Mouse (Mus musculus): ENCODE data around the gene Ano10. TPM values are rescaled to one million over a fixed set of nuclear protein-coding genes. Genes with fewer than 3 reads are reported as not detected.
A peak's percentile ranks its signal among the peaks of the same experiment; 100 is the strongest.

The Ano10 gene
- polyA plus RNA-seq, 1 experiment, result 42.2 TPM

GRCm38 (mm10) chr9:122311051-122311760 lies 17.0 kb upstream of the Ano10 start:
- Histone ChIP-seq H3K27ac (replicated peaks; ENCODE audit: low read depth, low read length) (0 out of 2 replicates have a peak overlapping the region, but pooled peaks have one; percentile 13), H3K4me1 (ENCODE audit: control insufficient read depth, insufficient read depth, insufficient read length, low read length) (no peaks in the 10 kb centered on the region), H3K4me3 (ENCODE audit: insufficient read depth, low read depth, low read length) (peak overlapping the region; percentile 93; the same call in 1 of the 2 replicates)

GRCm38 (mm10) chr9:122310613-122311049 lies 16.4 kb upstream of the Ano10 start:
- Histone ChIP-seq H3K4me3 (ENCODE audit: insufficient read depth, low read depth, low read length) (peak overlapping the region; percentile 93), H3K27ac (replicated peaks; ENCODE audit: low read depth, low read length) (peak overlapping the region; percentile 85), H3K4me1 (ENCODE audit: control insufficient read depth, insufficient read depth, insufficient read length, low read length) (no peaks in the 10 kb centered on the region)

GRCm38 (mm10) chr9:122309013-122309980 lies 15.1 kb upstream of the Ano10 start:
- Histone ChIP-seq H3K4me1 (ENCODE audit: control insufficient read depth, insufficient read depth, insufficient read length, low read length) (no peaks in the 10 kb centered on the region), H3K4me3 (ENCODE audit: insufficient read depth, low read depth, low read length) (no peak overlapping the region), H3K27ac (replicated peaks; ENCODE audit: low read depth, low read length) (no peak overlapping the region)

GRCm38 (mm10) chr9:122305302-122305701 lies 11.1 kb upstream of the Ano10 start:
- Histone ChIP-seq H3K4me1 (ENCODE audit: control insufficient read depth, insufficient read depth, insufficient read length, low read length) (no peaks in the 10 kb centered on the region), H3K27ac (replicated peaks; ENCODE audit: low read depth, low read length) (no peak overlapping the region), H3K4me3 (ENCODE audit: insufficient read depth, low read depth, low read length) (no peak overlapping the region)

- Histone ChIP-seq H3K4me3 (ENCODE audit: insufficient read depth, low read depth, low read length) (no peak overlapping the region), H3K4me1 (ENCODE audit: control insufficient read depth, insufficient read depth, insufficient read length, low read length) (peaks cover 4% of the 10 kb centered on the region), H3K27ac (replicated peaks; ENCODE audit: low read depth, low read length) (no peak overlapping the region)
Measured at GRCm38 (mm10) chr9:122296169-122296568, 1.9 kb upstream of the Ano10 start.

GRCm38 (mm10) chr9:122295396-122295795 lies 1.2 kb upstream of the Ano10 start:
- Histone ChIP-seq H3K4me3 (ENCODE audit: insufficient read depth, low read depth, low read length) (no peak overlapping the region), H3K27ac (replicated peaks; ENCODE audit: low read depth, low read length) (no peak overlapping the region), H3K4me1 (ENCODE audit: control insufficient read depth, insufficient read depth, insufficient read length, low read length) (peaks cover 8% of the 10 kb centered on the region)

GRCm38 (mm10) chr9:122293865-122294241 lies 370 bp downstream of the Ano10 start:
- H3K4me1 ChIP-seq (ENCODE audit: control insufficient read depth, insufficient read depth, insufficient read length, low read length), result peaks cover 15% of the 10 kb centered on the region
- H3K27ac ChIP-seq (replicated peaks; ENCODE audit: low read depth, low read length), result peak overlapping the region; percentile 47
- peak overlapping the region; percentile 79 for H3K4me3 ChIP-seq (ENCODE audit: insufficient read depth, low read depth, low read length)

- Histone ChIP-seq H3K27ac (replicated peaks; ENCODE audit: low read depth, low read length) (peak overlapping the region; percentile 60), H3K4me1 (ENCODE audit: control insufficient read depth, insufficient read depth, insufficient read length, low read length) (peaks cover 25% of the 10 kb centered on the region), H3K4me3 (ENCODE audit: insufficient read depth, low read depth, low read length) (no peak overlapping the region)
Measured at GRCm38 (mm10) chr9:122290192-122290591, 4.0 kb downstream of the Ano10 start.

- H3K4me3 ChIP-seq (ENCODE audit: insufficient read depth, low read depth, low read length), result no peak overlapping the region
- no peak overlapping the region for H3K27ac ChIP-seq (replicated peaks; ENCODE audit: low read depth, low read length)
- H3K4me1 ChIP-seq (ENCODE audit: control insufficient read depth, insufficient read depth, insufficient read length, low read length), result peaks cover 25% of the 10 kb centered on the region
Measured at GRCm38 (mm10) chr9:122288416-122288815, 5.8 kb downstream of the Ano10 start.

- peaks cover 21% of the 10 kb centered on the region for H3K4me1 ChIP-seq (ENCODE audit: control insufficient read depth, insufficient read depth, insufficient read length, low read length)
Measured at GRCm38 (mm10) chr9:122287526-122287925, 6.7 kb downstream of the Ano10 start.

GRCm38 (mm10) chr9:122285833-122286310 lies 8.4 kb downstream of the Ano10 start:
- Histone ChIP-seq H3K4me1 (ENCODE audit: control insufficient read depth, insufficient read depth, insufficient read length, low read length) (peaks cover 20% of the 10 kb centered on the region), H3K4me3 (ENCODE audit: insufficient read depth, low read depth, low read length) (peak overlapping the region; percentile 26), H3K27ac (replicated peaks; ENCODE audit: low read depth, low read length) (peak overlapping the region; percentile 49)

More at GRCm38 (mm10) chr9:122287526-122287925, 6.7 kb downstream of the Ano10 start:
- Histone ChIP-seq H3K27ac (replicated peaks; ENCODE audit: low read depth, low read length) (no peak overlapping the region), H3K4me3 (ENCODE audit: insufficient read depth, low read depth, low read length) (no peak overlapping the region)

- Histone ChIP-seq H3K27ac (replicated peaks; ENCODE audit: low read depth, low read length) (peak overlapping the region; percentile 49), H3K4me3 (ENCODE audit: insufficient read depth, low read depth, low read length) (peak overlapping the region; percentile 26), H3K4me1 (ENCODE audit: control insufficient read depth, insufficient read depth, insufficient read length, low read length) (peaks cover 15% of the 10 kb centered on the region; the same call in 1 of the 2 replicates)
Measured at GRCm38 (mm10) chr9:122285146-122285832, 8.9 kb downstream of the Ano10 start.

- no peak overlapping the region for H3K27ac ChIP-seq (replicated peaks; ENCODE audit: low read depth, low read length)
- no peak overlapping the region for H3K4me3 ChIP-seq (ENCODE audit: insufficient read depth, low read depth, low read length)
- peaks cover 11% of the 10 kb centered on the region; the same call in 1 of the 2 replicates for H3K4me1 ChIP-seq (ENCODE audit: control insufficient read depth, insufficient read depth, insufficient read length, low read length)
Measured at GRCm38 (mm10) chr9:122284696-122285095, 9.5 kb downstream of the Ano10 start.

- Histone ChIP-seq H3K4me3 (ENCODE audit: insufficient read depth, low read depth, low read length) (no peak overlapping the region), H3K4me1 (ENCODE audit: control insufficient read depth, insufficient read depth, insufficient read length, low read length) (peaks cover 4% of the 10 kb centered on the region; the same call in 1 of the 2 replicates), H3K27ac (replicated peaks; ENCODE audit: low read depth, low read length) (no peak overlapping the region)
Measured at GRCm38 (mm10) chr9:122281004-122281403, 13.2 kb downstream of the Ano10 start.

All from brown adipose tissue, adult 24 weeks (tissue).